Mouse (Mus musculus): ENCODE measurements at regions not wholly inside any gene's neighbourhood (a gene's known extent, or its start where the extent isn't known, plus 50 kb on each side); places are given as distances from the start of the nearest gene placed in this dataset.
"Not testable (repeated sequence)": the region's sequence is repeated elsewhere in the genome, so short reads cannot be mapped to it uniquely, and the experiment has no call there.

DNA sequence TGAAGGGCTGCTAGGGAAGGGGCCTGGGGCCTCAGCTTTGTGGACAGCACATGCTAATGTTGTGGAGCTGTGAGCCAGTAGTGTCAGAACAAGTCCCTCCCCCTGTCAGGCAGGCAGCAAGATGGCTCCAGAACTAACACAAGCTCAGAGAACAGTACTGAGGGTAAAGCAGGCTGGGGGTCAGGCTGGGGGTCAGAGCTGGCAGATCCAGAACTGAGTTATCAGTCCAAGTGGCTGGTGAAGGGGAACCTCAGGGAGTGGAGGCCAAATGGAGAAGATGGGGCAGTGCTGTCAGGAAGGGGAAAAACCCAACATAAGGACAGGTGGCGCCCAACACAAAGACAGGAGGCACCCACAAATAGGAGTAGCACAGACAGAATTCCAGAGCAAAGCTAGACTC, 985.1 kb downstream of the 4930447A16Rik start:
- DNase-seq, result no peak

DNA sequence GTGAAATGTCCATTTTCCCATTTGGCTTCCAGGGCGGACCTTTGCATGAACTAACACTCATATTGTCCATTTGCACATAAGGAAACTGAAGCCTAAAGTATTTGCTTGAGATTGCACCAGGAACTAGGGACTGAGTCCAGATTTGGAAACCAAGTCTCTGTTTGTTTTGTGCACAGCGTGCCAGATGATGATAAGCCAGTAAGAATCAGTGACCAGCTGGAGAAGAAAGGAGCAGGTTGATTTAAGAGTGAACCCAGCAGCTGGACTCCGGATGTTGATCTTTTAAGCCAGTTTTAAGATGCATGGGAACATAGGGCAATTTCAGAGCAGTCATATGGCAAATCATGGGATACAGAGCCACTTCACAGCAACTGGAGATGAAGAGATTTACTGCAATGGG, 987.1 kb downstream of the 4930447A16Rik start:
- DNase-seq, result no peak

DNA sequence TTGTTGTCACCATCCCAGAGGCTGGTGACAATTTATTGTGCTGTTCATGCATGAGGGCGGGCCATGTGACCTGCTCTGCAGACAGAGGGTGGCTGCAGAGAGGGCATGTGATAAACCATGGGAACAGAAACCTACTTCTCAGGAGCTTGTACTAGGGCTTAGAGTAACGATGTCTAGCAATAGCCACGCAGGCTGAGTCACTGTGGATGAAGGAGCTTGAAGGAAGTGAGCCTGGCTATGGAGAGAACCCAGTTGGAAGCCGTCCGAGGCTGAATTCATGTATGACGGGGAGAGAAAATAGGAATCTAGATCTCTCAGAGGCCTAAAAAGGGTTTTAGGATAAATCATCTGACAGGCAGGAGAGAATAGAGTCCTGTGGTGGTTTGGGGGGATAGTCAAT, 988.0 kb downstream of the 4930447A16Rik start:
- DNase-seq, result no peak

DNA sequence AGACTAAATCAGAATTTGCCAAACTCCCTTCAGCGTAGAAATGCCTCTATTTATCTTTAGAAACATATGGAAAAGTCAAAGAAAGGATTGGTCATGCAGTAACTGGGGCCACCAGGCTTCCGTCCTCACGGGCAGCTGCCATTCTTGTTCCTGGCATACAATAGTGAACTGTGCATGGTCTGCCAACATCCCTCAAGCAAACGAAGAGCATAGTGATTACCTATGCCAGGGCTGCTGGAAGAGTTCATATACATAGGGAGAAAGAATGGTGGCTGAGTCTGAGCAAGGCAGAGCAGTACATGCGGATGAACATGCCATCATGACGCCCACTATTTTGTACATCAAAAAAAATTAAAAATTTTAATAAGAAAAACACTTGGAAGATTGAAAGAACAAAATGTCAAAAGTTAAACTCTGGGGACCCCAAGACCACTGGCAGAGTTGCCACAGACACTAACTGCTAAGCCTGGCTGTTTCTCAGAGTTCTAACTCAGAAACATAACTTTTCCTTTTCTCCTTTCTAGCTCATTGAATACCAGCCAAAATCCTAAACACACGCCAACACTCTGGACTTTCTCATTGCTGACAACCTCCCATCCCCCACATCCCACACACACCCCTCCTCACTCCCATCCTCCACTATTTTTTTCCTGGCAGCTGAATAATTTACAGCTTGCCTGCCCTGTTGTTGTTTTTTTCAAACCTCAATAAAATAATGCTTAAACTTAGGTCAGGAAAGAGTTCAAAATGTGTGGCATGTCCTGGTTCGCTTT, 989.1 kb downstream of the 4930447A16Rik start:
- DNase-seq, result no peak

DNA sequence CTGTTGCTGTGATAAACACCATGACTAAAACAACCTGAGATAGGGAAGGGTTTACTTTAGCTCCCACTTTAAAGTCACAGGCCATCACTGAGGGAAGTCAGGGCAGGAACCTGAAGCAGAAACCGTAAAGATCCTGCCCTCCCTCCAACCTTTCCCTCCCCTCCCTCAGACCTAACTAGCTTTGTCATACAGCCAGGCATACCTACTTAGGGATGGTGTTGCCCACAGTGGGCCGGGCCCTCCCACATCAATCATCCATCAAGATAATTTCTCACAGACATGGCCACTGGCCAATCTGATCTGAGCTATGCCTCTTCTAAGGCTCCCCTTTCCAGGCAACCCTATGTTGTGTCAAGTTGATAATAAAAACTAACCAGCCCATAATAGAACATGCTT, 989.7 kb downstream of the 4930447A16Rik start:
- no peak for DNase-seq

DNA sequence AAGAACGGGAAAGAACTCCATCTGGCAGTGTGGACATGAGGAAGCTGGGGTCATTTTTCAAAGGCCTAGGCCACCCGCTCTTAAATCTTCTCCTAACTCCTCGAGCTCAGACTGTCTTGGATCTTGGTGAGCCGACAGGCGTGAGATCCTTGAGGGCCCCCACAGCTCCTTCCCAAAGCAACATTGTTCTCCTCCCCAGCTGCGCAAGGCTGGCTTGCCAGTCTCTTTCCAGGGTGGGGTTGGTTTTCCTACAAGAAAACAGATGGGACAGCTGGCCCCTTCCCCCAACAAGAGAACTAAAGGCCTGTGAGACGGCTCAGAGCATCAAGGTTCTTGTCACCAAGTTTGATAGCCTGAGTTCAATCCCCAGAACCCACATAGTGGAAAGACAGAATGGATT, 994.3 kb downstream of the 4930447A16Rik start:
- no peak for DNase-seq

DNA sequence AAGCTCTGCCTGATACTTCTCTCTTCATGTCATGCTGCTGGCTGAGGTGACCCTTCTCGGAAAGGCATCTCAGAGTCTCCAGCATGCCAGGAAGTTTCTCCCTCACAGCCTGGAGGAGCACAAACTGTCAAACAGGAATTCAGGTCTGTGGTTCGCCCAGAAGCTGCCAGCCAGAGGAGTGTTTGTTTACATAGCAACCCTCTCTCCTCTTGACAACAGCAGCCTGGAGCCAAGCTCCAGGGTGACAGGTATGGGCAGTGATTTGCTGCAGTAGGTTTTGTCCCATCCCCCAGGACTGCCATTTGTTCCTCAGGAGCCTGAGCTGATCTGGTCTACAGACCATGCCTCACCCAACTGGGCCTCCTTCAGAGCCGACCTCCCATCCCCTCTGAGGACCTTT, 995.4 kb downstream of the 4930447A16Rik start:
- peak; percentile 69 to 81 for DNase-seq

DNA sequence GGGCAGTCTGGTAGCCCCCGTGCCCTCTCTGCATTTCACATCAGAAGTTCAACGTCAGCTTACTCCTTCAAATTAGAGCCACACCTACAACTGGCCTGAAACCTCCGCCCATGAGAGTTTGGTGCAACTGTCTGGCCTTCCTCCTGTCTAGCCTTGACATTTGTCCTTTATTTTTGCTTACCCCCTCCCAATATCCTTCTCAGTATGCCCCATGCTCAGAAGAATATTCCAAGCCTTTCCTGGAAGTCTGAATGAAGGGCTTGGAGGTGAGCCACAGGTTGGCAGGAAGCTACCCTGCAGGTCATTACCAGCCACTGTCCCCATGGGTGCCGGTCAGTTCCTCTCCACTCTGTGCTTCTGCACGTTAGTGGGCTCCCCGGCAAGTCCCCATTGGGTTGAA, 997.4 kb downstream of the 4930447A16Rik start:
- DNase-seq, result no peak

DNA sequence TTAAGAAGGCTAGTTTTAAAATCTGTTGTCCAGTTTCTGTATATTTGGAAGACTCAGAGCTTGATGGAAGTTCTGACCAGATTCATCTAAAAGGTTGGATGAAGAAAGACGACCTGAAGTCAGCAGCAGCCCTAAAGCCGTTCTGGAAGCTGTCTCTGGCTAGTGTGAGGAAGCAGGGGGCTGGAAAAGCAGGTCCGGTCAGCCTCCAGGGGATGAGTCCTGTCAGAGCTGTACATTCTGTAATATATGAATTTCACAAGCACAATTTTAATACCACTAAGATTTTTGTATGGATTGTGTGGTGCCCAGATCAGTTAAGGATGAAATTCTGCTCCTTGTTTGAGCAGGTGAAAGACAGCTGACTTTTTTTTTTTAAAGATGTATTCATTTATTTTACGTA, 1000.2 kb downstream of the 4930447A16Rik start:
- no peak for DNase-seq

DNA sequence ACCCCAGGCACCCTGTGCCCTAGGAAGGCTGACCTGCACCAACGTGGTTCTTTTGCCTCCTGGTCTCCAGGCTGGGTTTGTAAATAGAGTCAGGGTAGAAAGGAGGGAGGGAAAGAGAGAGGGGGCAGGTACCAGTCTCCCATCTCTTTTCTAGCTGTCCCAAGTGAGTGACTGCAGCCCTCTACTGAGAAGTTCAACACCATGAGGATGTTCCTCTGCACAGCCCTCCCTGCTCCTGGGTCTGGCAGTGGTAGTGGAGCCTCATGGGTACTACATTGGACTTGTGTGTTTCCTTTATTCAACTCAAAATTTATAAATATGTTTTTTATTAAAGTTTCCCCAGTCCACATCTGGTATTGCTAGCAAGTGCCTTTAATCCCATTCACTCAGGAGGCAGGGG, 1002.6 kb downstream of the 4930447A16Rik start:
- no peak for DNase-seq

DNA sequence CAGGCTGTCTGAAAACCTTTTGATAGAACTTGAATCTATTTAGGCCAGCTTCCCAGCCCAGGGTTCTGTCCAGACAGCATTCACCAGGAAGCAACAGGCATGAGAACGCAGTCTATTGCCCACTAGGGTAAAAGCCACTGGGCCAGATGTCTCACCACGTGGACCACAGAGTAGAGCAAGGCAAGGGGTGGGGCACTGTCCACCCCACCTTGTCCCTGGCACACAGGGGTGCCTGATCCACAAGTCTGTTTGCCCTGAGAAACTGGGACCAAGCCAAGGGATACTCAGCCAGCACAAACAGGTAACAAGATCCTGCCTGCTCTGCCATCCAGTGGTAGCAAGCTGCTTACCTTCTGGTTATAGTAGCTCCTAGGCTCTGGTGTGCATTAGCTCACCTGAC, 1006.3 kb downstream of the 4930447A16Rik start:
- peak; percentile 86 to 93 for DNase-seq

DNA sequence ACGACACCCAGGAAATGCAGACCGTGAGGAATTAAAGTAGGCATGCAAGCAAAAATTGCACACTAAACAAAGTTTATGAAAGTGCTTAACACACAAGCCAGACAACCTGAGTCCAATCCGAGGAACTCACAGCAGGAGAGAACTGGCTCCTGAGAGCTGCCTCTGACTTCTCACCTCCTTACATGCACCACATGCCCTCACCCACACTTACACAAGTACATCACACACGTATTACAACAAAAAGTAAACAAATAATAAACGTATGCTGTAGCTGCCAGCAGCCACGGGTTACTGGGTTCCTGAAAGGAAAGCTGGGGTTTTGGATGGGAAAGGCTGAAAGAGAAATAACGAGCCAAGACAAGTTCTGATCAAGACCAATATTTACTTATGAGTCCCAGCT, 1008.0 kb downstream of the 4930447A16Rik start:
- no peak for DNase-seq

DNA sequence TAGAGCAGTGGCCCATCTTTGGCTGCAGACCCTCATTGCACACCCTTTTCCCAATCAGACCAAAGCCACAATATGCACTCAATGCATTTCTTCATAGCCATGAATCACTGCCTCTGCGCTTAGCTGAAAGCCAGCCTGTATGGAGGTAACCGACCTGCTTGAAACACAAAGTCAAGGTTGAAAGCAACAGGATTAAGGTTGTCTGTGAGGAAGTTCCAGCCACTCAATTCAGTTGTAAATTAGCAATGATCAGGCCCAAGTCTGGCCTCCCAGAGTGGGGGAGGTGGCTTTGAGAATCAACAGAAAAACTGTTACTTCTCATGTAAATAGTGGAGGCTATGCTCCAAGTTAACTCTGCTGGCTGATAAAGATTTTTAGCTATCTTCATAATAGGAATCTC, 1008.9 kb downstream of the 4930447A16Rik start:
- not testable (repeated sequence) for DNase-seq

Measured in lung, adult 18-20 months (tissue).